Mouse (Mus musculus): Measurements from ENCODE around the gene Jmjd6.
"Not testable (repeated sequence)": the region's sequence is repeated elsewhere in the genome, so short reads cannot be mapped to it uniquely, and the experiment has no call there.

Gene Jmjd6

GRCm38 (mm10) chr11:116851576-116852290 lies 8.5 kb upstream of the Jmjd6 start:
- DNase-seq (ENCODE audit: low spot score), result no peak

- DNase-seq (ENCODE audit: low spot score), result no peak
Measured at GRCm38 (mm10) chr11:116850833-116851477, 7.7 kb upstream of the Jmjd6 start.

DNA sequence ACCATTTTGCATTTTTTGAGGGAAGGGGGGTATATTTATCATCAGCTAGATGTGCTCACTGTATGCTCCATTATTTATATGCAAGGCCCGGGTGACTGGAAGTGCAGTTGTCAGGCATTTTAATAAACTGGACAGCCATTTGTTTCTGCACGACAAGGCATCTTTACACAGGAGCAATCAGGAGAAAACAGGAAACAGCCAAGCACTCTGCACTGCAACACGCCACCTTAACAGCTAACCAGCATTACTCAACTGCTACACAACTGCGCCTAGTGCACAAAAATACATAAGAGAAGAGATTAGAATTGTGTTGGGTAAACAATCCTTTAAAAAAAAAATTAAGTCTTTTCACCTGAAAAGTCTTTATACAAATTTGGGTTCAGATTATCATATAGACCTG lies 6.8 kb upstream of the Jmjd6 start:
- DNase-seq (ENCODE audit: low spot score), result no peak

GRCm38 (mm10) chr11:116849587-116849986 lies 6.3 kb upstream of the Jmjd6 start:
- no peak for DNase-seq (ENCODE audit: low spot score)

GRCm38 (mm10) chr11:116848877-116849178 lies 5.6 kb upstream of the Jmjd6 start:
- not testable (repeated sequence) for DNase-seq (ENCODE audit: low spot score)

DNA sequence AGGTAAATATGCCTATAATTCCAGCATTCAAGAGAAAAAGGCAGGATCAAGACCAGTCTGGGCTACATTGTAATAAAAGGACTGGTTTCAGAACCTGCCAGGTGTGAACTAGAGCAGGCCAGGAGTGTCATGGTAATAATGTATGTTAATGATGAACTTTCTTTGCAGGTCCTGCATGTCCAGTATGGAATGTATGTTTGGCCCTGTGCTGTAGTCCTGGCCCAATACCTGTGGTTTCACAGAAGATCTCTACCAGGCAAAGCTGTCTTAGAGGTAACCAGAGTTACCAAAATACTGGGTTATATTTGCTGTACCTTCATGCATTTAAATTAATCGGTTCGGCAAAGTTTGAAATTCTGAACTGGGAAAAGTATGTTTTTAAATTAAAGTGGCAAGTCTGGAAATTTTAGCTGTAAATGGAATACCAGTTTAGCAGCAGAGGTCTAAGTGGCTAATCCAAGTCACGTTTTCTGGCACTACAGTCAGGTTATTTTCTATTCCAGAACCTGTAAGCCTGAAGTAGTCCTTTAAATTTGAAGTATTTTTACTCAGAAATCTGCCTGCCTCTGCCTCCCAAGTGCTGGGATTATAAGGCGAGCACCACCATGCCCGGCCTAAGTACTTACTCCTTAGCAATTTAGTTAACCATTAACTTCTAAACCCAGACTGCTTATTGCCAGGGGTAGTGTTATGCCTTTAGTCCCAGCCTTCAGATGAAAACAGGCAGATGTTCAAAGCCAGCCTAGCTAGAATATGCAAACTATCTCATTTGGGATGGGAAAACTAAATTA lies 5.0 kb upstream of the Jmjd6 start:
- no peak for DNase-seq (ENCODE audit: low spot score)

- DNase-seq (ENCODE audit: low spot score), result no peak
Measured at GRCm38 (mm10) chr11:116847187-116848085, 4.2 kb upstream of the Jmjd6 start.

DNA sequence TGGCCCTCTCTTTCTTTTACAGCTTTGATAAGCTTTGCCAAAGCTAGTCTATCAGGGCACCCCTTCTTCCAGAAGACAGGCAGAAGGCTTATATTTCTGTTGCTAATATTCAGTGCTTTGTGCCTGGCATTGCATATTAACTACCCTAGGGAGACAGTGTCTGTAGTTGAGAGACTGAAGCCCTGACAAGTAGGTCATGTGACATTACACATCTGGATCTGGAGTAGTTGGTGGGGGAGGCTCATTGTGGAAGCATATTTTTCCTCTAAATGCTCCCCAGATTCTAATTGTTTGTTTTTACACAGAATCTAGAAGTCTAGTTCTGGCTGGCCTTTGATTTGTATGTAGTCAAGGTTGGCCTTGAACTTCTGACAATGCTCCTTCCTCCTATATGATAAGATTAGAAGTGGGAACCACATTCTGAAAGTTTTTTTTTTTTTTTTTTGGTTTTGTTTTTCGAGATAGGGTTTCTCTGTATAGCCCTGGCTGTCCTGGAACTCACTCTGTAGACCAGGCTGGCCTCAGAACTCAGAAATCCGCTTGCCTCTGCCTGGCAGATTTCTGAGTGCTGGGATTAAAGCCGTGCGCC lies 3.4 kb upstream of the Jmjd6 start:
- no peak for DNase-seq (ENCODE audit: low spot score)

DNA sequence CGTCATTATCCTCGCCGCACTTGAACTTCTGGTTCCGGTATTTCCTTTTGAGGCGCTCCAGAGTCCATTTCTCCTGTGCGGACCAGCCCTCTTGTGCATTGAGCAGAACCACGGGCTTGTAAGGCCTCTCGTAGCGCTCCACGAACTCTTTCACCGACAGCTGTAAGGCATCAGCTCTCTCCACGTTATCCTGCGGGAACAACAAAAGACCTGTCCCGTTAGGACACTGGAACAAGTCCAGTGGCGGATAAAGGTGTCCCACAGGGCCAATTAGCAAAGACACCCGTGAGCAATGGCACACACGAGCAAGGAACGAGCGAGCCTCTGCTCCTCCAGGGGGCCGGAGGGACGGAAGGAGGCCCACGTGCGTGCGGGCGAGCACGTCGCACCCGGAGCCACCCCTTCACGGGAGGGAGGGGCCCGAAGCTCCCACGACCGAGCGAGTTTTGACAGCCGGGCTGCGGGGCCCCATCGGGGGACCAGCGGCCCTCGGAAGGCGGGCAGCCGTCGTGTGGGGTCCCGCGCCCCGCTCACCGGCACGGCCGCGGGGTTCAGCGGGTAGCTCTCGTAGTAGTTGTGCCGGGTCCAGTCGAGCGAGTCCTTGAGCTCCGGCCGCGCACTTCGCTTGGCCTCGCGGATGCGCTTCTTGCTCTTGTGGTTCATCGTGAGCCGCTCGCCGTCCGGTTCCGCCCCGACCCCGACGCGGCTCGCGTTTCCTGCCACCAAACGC lies 553 bp downstream of the Jmjd6 start:
- DNase-seq (ENCODE audit: low spot score), result peak; percentile 60

GRCm38 (mm10) chr11:116840748-116841147 lies 2.5 kb downstream of the Jmjd6 start:
- DNase-seq (ENCODE audit: low spot score), result no peak

- DNase-seq (ENCODE audit: low spot score), result no peak
Measured at GRCm38 (mm10) chr11:116839601-116840000, 3.6 kb downstream of the Jmjd6 start.

DNA sequence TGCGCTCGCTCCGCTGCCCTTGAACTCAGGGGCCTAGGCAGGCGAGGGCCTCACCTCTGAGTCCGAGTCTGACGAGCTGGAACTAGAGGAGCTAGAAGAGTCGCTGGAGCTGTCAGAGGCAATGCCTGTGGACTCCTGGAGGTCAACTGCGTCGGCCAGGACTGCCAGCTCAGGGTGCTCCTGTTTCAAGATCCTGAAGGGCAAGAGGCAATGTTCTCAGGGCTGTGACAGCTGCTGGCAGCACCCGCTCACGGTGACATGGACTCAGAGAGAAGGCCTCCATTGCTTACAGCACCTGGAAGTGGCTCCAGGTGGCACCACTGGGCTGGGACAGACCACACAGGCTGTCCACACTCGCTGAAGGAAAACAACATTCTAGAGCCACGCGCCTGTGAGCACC lies 4.3 kb downstream of the Jmjd6 start:
- DNase-seq (ENCODE audit: low spot score), result no peak

DNA sequence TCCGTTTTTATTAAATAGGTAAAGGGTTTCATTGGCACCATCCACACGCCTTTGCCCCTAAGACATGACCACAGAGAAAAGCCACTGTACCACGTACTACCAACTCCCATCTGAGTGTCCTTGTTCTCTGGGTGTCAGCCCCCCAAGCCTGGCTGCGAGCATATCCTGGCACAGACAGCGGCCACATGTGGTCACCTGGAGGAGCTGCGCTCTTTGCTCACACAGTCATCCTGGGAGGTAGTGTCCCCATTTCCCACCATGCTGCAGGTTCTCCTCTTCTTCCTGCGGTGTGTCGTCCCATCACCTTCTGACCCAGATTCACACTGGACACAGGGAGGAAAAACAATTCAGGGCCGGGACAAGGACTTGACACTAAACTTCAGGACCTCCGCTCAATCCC lies 5.8 kb downstream of the Jmjd6 start:
- DNase-seq (ENCODE audit: low spot score), result no peak

- DNase-seq (ENCODE audit: low spot score), result no peak
Measured at GRCm38 (mm10) chr11:116836283-116836682, 7.0 kb downstream of the Jmjd6 start.

- no peak for DNase-seq (ENCODE audit: low spot score)
Measured at GRCm38 (mm10) chr11:116834954-116835353, 8.3 kb downstream of the Jmjd6 start.

DNA sequence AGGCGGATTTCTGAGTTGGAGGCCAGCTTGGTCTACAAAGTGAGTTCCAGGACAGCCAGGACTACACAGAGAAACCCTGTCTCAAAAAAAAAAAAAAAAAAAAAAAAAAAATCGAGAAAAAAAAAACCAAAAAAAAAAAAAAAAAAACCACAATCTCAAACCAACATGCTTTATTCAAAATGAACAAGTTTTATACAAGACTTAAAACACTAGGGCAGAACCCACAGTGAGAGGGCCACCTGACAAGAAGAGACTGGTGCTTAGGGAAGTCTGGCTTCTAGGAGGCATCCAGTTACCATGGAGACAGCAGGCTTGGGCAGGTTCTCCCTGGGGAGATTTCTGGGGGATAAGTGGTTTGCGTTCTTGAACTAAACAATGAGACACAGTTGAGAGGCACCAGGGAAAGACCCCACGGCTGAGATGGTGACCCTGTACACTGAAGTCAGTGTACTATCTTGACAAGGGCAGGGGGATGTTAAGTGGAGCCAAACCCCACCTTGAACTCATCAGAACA lies 11.0 kb downstream of the Jmjd6 start:
- DNase-seq (ENCODE audit: low spot score), result no peak

GRCm38 (mm10) chr11:116827534-116828165 lies 15.6 kb downstream of the Jmjd6 start, which contains the start of gene Mxra7:
Mxra7 (minus strand) TSS chr11:116828046.
- peak; percentile 67 for DNase-seq (ENCODE audit: low spot score)

DNA sequence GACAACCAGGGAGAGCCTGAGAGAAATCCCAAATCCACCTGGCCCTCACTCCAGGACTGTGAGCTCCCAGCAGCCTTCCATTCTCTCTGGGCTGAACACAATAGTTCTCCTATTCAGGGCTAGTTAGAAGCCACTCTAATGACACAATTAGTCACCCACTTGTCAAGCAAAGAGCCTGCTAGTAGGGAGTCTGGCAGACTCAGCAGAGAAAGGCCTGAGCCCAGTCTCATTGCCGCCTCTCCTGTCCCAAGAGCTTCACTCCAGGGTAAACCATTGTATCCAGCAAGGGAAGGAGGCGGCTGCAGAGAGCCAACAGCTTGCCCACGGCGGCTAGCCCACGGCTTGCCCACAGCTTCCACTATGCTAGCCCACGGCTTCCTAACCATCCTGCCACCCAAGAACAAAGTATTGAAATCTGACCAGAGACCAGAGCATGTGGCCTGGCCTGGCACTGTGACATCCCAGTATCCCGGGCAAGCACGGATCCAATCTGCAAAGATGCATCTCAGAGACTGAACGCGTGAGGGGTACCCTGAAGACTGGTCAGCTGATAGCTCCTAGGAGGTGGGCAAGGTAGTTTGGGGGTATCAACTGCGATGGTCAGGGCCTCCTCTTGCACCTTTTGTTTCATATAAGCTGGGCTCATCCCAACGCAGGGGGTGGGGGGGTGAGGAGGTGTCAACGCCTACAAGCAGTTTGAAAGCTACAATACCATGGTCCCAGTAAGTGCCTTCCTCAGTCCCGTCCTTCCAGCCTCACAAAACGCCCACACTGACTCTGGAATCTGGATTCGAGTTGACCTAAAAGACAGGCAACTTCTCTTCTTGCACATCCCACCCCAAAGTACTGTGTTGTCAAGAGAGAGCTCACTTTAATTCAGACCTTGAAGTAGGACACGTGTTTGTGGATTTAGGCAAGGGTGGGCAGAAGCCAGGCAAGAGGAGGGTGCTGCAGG lies 16.4 kb downstream of the Jmjd6 start:
- DNase-seq (ENCODE audit: low spot score), result no peak

DNA sequence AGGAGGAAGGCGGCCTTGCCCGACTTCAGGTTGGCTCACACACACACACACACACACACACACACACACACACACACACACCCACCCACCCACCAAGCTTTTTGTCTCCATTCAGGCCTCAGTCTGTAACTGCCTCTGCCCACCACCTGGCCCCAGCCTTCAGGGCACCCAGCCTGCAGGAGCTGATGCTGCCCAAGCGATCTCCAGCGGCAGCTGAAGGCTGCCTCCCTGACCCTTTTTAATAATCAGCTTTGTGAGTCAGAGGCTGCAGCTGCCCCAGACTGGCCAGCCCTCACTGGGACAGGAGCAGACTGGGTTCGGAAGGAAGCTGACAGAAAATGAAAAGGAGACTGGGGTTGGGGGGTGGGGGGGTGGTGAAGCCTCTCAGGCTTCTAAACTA lies 18.0 kb downstream of the Jmjd6 start:
- no peak for DNase-seq (ENCODE audit: low spot score)
